Comparison of ENCODE assay signal across 8 mouse cellular contexts in genomic region chr2:152693233-152693632, GRCm38 (mm10). TPM values are rescaled to one million over a fixed set of nuclear protein-coding genes. Genes with fewer than 3 reads are reported as not detected.
A peak's percentile ranks its signal among the peaks of the same experiment; 100 is the strongest.
DNase-seq lines count a peak whose midpoint lies in the region; ATAC-seq lines count a peak whose summit lies in the region.

No protein-coding gene starts in this region.

- peak overlapping the region; percentile 40; the same call in 1 of the 2 replicates for H3K9ac ChIP-seq in forebrain, embryonic 14.5 days (ENCODE audit: low read length)
- H3K9ac ChIP-seq in hindbrain, embryonic 11.5 days (ENCODE audit: low read depth, low read length) = 0 out of 2 replicates have a peak overlapping the region, but pooled peaks have one; percentile 34

- H3K27me3 ChIP-seq in forebrain, embryonic 14.5 days (replicated peaks; ENCODE audit: control insufficient read depth, insufficient read depth, low read length) = no peaks in the 10 kb centered on the region
- H3K27me3 ChIP-seq in hindbrain, embryonic 11.5 days (ENCODE audit: control insufficient read depth, insufficient read depth, low read length) = no peaks in the 10 kb centered on the region

- H3K36me3 ChIP-seq in forebrain, embryonic 14.5 days (ENCODE audit: control insufficient read depth, insufficient read depth, low read length) = peaks cover 74% of the 10 kb centered on the region
- H3K36me3 ChIP-seq in hindbrain, embryonic 11.5 days (ENCODE audit: control insufficient read depth, insufficient read depth, low read length) = peaks cover 6% of the 10 kb centered on the region; the same call in 1 of the 2 replicates

- no peak overlapping the region for H3K4me3 ChIP-seq in forebrain, embryonic 14.5 days (ENCODE audit: low read depth, low read length)
- H3K4me3 ChIP-seq in hindbrain, embryonic 11.5 days (ENCODE audit: low read depth, low read length) = 0 out of 2 replicates have a peak overlapping the region, but pooled peaks have one; percentile 10

- peak overlapping the region; percentile 39 for H3K4me2 ChIP-seq in forebrain, embryonic 14.5 days (ENCODE audit: low read length)
- H3K4me2 ChIP-seq in hindbrain, embryonic 11.5 days (replicated peaks; ENCODE audit: low read depth, low read length) = peak overlapping the region; percentile 22

- no peaks in the 10 kb centered on the region for H3K9me3 ChIP-seq in forebrain, embryonic 14.5 days (replicated peaks; ENCODE audit: control insufficient read depth, low read length)
- no peaks in the 10 kb centered on the region for H3K9me3 ChIP-seq in hindbrain, embryonic 11.5 days (ENCODE audit: control insufficient read depth, low read length)

- intact Hi-C loops in left cerebral cortex, postnatal 36 days (cut with DNase I) = loop anchor here (2.0 kb wide), 1 partner anchor 22 kb away; no protein-coding TSS in a partner anchor

- peak; percentile 62 to 71 for DNase-seq in left cerebral cortex, adult 18-20 months (ENCODE audit: low spot score in 2 of 2)
- no peak for DNase-seq in left cerebral cortex, adult 11 months (ENCODE audit: low spot score)
- peak; percentile 67 to 81 for DNase-seq in cerebellum, adult 18-20 months
- peak; percentile 87 for DNase-seq in forebrain, embryonic 14.5 days (ENCODE audit: low spot score)
- DNase-seq in hindbrain, embryonic 11.5 days (ENCODE audit: low spot score) = peak; percentile 88
- peak; percentile 55 to 62 for DNase-seq in left cerebral cortex, postnatal 36 days (ENCODE audit: low spot score in 2 of 2)
- peak; percentile 58 for DNase-seq in skeletal muscle tissue, adult 2 months (ENCODE audit: low read depth, low spot score)

- ATAC-seq in forebrain, embryonic 14.5 days = peak; percentile 64
- peak; percentile 60 for ATAC-seq in hindbrain, embryonic 11.5 days (ENCODE audit: low FRiP score)
- ATAC-seq in megakaryocyte-erythroid progenitor cell, adult 5-6 weeks (replicated peaks; ENCODE audit: low FRiP score, low TSS enrichment, poor library complexity, severe bottlenecking) = peak; percentile 55

- no peak overlapping the region for H3K27ac ChIP-seq in forebrain, embryonic 14.5 days (ENCODE audit: low read depth, low read length)
- no peak overlapping the region; the same call in 1 of the 2 replicates for H3K27ac ChIP-seq in hindbrain, embryonic 11.5 days (ENCODE audit: low read depth, low read length)

- whole genome bisulfite sequencing in forebrain, embryonic 14.5 days = 16% methylated on average over 9 of the region's 9 CpGs
- 14% methylated on average over 9 of the region's 9 CpGs for WGBS in hindbrain, embryonic 11.5 days

- no peaks in the 10 kb centered on the region for H3K4me1 ChIP-seq in forebrain, embryonic 14.5 days (ENCODE audit: control insufficient read depth, insufficient read depth, low read length)
- 0 out of 2 replicates have a peak, but pooled peaks cover 2% of the 10 kb centered on the region for H3K4me1 ChIP-seq in hindbrain, embryonic 11.5 days (replicated peaks; ENCODE audit: control insufficient read depth, insufficient read depth, low read length)

RNA-seq across cellular contexts. Expression of gene Mcts2, which starts 6.4 kb away (rescaled TPM):
- 10 to 100 TPM; 14.1 to 17.5 TPM for total RNA-seq in left cerebral cortex, adult 18-20 months (2021)
- 35.8 and 42.6 TPM in 2 replicates for polyA plus RNA-seq in forebrain, embryonic 14.5 days (2014; fragmentation: Nextera tagmentation; extraction: Ambion mirVana)
- polyA plus RNA-seq in hindbrain, embryonic 11.5 days (2014; fragmentation: Nextera tagmentation; extraction: Ambion mirVana) = 43.9 and 48.5 TPM in 2 replicates
- 10 to 100 TPM; 17.0 to 18.9 TPM for total RNA-seq in left cerebral cortex, postnatal 36 days (2021)
- total RNA-seq in megakaryocyte-erythroid progenitor cell, adult 5-6 weeks (2014; fragmentation: Nextera tagmentation) = 12.5 and 20.3 TPM in 2 replicates
- total RNA-seq in megakaryocyte-erythroid progenitor cell, adult 5-6 weeks (2017) = 5.8 and 6.2 TPM in 2 replicates

RNA-seq across cellular contexts. Expression of gene H13, which starts 24.0 kb away (rescaled TPM):
- total RNA-seq in left cerebral cortex, adult 18-20 months (2021) = 10 to 100 TPM; 73.4 to 79.2 TPM
- polyA plus RNA-seq in forebrain, embryonic 14.5 days (2014; fragmentation: Nextera tagmentation; extraction: Ambion mirVana) = 136 and 161 TPM in 2 replicates
- polyA plus RNA-seq in hindbrain, embryonic 11.5 days (2014; fragmentation: Nextera tagmentation; extraction: Ambion mirVana) = 124 and 138 TPM in 2 replicates
- 10 to 100 TPM; 72.2 to 75.4 TPM for total RNA-seq in left cerebral cortex, postnatal 36 days (2021)
- 66.9 and 68.1 TPM in 2 replicates for total RNA-seq in megakaryocyte-erythroid progenitor cell, adult 5-6 weeks (2014; fragmentation: Nextera tagmentation)
- 56.1 and 69.1 TPM in 2 replicates for total RNA-seq in megakaryocyte-erythroid progenitor cell, adult 5-6 weeks (2017)

RNA-seq across cellular contexts. Expression of gene Id1, which starts 42.8 kb away (rescaled TPM):
- 10 to 100 TPM; 20.6 to 27.2 TPM for total RNA-seq in left cerebral cortex, adult 18-20 months (2021)
- polyA plus RNA-seq in forebrain, embryonic 14.5 days (2014; fragmentation: Nextera tagmentation; extraction: Ambion mirVana) = 29.2 and 32.8 TPM in 2 replicates
- 166 and 168 TPM in 2 replicates for polyA plus RNA-seq in hindbrain, embryonic 11.5 days (2014; fragmentation: Nextera tagmentation; extraction: Ambion mirVana)
- total RNA-seq in left cerebral cortex, postnatal 36 days (2021) = 10 to 100 TPM; 22.9 to 23.9 TPM
- not detected in 2 replicates for total RNA-seq in megakaryocyte-erythroid progenitor cell, adult 5-6 weeks (2014; fragmentation: Nextera tagmentation)
- total RNA-seq in megakaryocyte-erythroid progenitor cell, adult 5-6 weeks (2017) = not detected in 2 replicates

Comparison
In these comparisons a context has a peak if more than half of its experiments do, and no peak if none do; other contexts are left out.
1. RNA of gene Id1, which starts 42.8 kb away (total RNA-seq): 20.6 to 27.2 TPM in left cerebral cortex, adult 18-20 months and 22.9 to 23.9 TPM in left cerebral cortex, postnatal 36 days; not detected in megakaryocyte-erythroid progenitor cell, adult 5-6 weeks; every median in the first group is over 10 times any median in the second.
2. Peak in every context shown above with its lines, with median percentiles within 50 percentile points of each other: ATAC-seq.